Mouse (Mus musculus) forelimb bud, embryonic 11.5 days (tissue): ENCODE data around the gene Helq.
A peak's percentile ranks its signal among the peaks of the same experiment; 100 is the strongest.

ENCODE experiments used
- DNase-seq: peaks from one replicate; pipeline ENCODE4 v3.0.0-alpha.2; 2012; ENCODE audit warnings: low read depth, low spot score

The Helq gene

DNA sequence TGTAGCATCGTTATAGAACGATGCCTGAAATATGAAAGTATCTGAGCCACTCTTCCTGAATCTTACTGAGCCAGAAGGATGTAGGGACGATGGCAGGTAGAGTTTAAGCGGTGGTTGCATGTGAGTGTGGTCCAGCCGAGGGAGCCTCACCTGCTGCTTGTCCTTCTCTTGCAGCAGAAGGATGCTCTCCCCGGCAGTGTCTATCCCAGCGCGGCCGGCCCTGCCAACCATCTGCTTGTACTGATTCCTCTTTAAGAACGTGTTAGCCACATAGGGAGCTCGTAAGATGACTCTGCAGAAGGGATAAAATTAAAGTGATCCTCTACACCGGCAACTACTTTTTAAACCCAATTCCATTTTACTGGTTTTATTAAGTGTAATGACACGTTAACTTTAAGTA, 19.4 kb downstream of the Helq start:
- no peak for DNase-seq

DNA sequence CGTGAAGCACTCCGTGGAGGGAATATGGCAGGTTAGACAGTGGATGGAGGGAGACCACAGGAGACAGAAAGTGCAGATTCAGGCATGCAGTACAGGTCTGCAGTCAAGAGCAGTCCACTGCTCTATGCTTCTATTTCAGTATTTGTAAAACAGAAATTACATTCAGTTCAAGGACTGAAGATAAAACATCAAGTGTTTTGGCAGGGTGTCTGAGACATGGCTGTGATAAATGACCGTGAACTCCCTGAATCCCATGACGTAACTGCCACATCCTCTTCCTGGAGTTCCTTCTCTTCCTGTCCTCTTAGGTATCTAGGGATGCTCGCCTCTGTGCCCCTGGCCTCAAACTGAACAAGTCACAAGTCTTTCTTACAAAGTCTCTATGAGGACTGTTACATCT, 21.5 kb downstream of the Helq start:
- no peak for DNase-seq

DNA sequence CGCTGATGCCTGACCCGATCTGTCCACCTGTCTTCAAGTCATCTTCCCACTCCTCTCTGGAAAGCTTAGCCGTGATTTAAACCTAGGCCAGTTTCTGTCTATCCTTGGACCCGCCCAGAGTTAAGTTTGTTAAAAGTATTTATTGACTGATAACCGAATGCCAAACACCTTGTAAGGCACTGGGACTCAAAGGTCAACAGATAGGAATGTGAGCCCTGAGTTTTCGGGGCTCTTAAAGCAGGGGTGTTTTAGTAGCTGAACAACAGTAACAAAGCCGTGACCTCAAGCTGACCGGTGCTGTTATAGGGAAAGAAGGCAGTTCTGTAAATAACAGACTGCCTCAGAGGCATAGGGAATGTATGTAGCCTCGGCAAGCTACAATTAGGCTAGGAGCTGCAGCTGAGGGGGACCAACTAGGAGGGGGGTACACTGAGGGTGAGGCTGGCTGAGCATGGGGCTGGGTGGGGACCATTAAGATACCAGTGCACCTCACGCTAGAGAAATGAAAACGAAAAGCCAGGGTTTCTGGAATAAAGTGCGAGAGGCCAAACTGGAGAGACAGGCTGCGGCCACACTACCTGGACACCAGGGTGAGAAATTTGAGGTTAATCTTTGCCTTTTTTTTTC, 22.5 kb downstream of the Helq start:
- no peak for DNase-seq

DNA sequence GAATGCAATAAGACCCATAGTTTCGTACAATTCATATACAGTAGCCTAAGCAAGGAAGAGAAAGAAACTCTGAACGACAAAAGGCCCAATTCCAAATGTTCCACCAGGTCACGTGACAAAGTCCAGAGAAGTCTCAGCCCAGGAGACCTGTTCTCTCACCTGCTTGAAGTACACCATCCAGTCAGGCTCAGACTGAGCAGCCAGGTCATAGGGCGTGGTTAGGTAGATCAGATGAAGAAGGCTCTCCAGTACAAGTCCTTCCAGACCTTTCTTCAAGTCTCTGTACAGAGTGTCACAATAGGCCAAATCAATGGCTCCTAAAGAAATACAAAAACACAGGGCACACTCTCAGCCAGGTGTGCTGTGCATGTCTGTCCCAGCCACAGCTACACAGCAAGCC, 26.8 kb downstream of the Helq start:
- no peak for DNase-seq

DNA sequence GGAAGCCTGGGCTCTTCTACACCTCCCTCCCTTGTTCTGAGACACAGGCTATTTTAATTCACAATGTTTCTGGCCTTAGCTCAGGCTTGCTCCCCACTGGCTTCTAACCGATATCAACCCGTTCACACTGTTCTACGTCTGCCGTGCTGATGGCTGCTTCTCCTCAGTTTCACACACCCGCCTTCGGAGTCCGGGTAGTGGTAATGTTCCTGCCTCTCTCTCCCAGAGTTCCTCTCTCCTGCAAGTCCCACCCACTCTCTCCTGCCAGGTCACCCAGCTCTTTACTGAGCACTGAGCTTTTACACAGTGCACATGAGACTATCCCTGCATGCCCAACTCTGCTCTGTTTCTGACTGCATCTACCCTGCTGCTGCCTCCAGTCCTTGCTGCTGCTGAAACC, 32.4 kb downstream of the Helq start:
- no peak for DNase-seq

DNA sequence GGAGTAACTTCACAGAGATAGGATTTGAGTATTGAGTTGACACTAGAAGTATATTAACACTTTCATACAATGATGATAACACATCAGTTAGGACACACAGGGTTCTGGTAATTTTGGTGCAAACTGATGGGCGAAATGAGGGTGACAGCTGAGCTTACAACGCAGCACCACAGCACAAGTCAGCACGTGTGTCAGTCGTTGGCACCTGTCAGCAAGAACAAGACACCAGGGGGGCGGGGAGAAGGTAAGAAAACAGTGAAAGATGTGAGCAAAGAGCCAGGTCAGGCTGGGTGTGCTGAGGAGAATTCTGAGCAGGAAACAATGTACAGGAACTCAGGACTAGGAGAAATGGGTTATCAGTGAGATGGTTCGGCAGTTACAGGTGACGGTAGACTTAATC, 36.7 kb downstream of the Helq start:
- no peak for DNase-seq

DNA sequence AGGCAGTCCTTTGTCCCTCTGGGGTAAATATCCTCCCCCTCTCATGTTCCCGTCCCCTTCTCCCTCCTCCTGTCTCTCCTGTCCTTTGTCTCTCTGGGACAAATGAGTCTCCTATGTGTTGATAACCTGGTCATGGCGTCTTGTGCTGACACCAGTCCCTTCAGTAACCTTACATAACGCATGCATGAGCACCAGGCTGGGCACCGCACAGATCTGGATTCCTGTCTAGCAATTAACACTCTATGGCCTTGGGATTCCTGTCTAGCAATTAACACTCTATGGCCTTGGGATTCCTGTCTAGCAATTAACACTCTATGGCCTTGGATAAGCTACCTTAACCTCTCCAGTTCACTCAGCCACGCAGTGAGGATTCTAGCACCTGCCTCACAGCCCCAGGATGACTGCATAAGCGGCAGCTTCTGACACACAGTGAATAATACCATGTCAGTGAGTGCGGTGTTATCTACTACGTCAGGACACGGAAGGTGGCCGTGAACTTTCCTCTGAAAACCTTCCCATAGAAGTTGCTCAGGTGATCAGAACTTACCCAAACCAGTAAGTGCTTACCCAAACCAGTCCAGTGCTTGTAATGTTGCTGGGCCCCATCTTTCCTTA, 38.2 kb downstream of the Helq start:
- DNase-seq = no peak

DNA sequence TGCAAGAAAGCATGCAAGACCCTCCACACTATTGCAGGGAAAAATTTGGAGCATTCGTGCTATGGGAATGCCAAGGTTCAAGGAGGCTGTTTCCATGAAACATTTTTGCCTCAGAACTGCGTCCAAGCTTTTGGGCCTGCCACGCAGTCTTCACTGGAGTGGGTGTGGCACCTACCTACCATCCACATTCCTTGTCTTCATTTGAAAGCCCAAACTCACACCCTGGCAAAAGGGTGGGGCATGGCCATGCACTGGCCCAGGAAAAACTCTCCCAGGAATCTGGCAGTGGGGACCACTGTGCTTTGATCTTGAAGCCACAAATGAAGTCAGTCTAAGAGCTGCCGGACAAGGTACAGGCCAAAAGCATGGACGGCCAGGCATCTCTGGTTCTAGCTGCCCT, 40.3 kb downstream of the Helq start:
- DNase-seq = no peak

DNA sequence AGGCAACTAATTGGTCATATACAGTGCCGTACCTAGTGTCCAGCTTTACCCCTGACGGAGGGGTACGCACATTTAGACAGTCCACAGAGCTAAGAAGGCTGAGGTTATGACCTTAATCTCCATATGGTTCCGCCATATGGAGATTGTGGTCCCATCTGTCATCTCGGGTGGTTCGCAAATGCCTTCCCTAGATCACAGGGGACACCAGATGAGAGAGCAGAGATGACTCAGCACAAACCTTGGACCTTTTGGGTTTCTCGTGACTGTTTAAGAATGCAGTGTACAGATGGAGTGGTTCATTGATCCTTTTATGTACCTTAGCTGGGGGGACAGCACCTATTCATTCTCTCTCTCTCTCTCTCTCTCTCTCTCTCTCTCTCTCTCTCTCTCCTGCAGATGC, 45.0 kb downstream of the Helq start:
- DNase-seq = no peak

DNA sequence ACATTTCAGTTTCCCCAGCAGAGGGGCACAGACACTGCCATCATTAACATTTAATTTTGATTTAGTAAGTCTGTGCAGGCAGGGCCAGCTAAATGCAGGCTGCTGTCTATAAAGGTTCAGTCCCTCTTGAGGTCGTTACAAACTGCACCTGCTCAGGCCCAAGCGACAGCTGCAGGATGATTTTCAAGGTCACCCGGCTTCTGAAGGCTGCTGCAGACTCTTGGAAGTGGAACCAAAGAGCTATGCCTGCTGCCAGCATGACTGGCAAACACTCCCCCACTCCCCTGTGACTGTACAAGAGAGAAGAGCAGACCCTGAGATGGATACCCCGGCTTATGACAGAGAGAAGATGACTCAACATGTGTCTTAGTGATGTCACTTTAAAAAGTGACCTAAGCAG, 46.7 kb downstream of the Helq start:
- peak; percentile 12 for DNase-seq

DNA sequence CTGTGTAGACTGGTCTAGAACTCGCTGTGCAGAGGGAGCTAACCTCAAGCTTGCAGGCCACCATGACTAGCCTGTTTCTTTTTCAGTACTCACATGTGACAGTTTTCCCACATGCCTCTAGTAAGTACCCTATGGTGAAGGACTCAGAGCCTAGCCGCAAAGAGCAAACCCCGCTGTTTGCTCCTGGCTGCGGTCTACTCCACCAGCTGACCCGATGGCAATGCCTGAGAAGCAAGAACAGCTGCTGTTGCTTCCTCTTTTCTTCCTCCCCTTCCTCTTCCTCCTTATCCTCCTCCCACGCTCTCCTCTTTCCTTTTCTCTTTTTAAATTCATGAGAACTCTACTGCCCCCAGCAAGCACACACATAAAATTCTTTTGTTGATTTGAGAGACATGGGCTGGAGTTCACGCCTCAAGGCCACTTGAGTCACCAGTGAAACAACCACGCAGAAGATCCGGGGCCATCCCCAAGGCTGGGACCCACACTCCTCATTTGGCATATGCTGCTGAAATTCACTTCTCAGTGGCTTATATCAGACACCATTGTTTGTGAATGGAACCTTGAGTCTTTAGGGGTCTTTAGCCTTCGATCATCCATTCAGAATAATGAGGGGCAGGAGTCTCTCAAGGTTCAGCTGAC, 47.7 kb downstream of the Helq start:
- DNase-seq = no peak

DNA sequence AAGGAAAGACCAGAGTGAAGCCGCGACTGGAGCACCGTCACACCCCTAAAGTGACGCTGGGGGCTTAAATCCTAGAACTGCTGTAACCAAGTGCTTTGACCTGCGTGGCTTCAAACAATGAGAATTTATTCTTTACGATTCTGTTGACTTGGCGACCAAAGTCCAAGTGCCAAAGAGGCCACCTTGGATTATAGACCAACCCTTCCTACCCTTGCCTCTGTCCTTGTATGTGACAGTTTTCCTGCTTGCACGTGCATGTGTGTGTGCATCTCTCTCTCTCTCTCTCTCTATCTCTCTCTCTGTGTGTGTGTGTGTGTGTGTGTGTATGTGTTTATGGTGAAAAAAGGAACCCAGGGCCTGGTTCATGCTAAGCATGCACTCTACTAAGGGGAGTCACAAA, 59.6 kb downstream of the Helq start:
- DNase-seq = no peak

DNA sequence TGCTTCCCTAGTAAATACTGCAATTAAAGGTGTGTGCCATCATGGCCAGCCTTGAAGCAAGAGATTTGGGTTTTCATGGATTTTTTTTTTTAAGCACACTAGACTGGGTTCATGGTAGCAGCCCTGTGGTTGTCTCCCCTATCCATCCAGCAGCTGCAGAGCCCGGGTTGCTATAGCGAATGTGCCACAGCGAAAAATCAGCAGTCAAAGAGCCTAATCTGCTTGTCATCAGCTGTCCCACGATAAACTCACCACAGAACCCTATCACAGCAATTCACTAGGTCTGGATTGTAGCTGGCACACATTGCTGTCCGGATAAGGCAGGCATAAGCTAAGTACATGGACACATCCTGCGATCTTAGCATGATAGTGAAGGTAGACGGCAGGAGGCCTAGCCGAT, 61.5 kb downstream of the Helq start:
- DNase-seq = no peak

DNA sequence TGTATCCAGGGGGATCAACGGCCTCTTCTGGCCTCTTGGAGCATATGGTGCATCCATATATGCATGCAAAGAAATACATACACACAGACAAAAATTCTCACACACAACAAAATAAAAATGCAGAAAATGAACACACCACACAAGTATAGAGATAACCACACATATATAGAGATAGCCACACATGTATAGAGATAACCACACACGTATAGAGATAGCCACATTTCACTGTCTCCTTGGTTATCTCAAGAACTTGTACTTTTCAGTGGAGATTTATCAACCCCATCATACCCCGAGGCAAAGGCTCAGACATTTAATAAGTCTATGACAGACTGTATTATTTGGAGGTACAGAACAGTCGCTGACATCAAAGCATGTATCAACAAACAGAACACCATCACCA, 63.9 kb downstream of the Helq start:
- no peak for DNase-seq

DNA sequence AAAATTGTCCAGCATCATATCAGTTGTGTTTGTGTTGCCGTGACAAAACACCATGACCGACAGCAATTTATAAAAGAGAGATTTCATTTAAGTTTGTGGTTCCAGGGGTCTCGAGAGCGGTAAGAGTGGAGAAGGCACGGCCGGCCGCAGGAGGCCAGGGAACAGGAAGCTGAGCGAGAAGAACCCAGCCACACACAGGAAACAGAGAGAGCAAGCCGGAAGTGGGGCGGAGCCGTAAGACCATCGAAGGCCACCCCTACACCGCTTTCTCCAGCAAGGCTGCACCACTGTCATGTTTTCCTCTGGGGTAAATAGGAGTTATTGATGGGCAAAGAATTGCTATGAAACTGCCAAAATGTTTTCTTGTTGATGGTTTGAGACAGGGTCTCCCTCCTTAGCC, 69.6 kb downstream of the Helq start:
- no peak for DNase-seq

DNA sequence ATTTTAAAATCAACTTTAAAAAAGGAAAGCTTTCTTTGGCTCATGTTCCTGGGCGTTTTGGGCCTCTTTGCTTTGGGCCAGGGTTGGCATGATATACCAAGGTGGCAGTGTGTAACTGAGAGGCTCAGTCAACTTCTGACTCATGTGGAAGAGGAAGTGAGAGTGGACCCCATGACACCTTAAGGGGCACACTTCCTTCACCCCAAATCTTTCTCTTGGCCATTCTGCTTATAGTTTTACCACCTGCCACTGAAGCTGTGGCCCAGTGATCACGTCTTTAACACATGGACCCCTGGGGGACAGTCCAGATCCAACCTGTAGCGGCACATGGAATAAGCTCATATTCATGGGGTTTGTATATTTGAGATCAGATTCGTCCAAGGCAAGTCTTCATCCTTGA, 72.4 kb downstream of the Helq start:
- no peak for DNase-seq

DNA sequence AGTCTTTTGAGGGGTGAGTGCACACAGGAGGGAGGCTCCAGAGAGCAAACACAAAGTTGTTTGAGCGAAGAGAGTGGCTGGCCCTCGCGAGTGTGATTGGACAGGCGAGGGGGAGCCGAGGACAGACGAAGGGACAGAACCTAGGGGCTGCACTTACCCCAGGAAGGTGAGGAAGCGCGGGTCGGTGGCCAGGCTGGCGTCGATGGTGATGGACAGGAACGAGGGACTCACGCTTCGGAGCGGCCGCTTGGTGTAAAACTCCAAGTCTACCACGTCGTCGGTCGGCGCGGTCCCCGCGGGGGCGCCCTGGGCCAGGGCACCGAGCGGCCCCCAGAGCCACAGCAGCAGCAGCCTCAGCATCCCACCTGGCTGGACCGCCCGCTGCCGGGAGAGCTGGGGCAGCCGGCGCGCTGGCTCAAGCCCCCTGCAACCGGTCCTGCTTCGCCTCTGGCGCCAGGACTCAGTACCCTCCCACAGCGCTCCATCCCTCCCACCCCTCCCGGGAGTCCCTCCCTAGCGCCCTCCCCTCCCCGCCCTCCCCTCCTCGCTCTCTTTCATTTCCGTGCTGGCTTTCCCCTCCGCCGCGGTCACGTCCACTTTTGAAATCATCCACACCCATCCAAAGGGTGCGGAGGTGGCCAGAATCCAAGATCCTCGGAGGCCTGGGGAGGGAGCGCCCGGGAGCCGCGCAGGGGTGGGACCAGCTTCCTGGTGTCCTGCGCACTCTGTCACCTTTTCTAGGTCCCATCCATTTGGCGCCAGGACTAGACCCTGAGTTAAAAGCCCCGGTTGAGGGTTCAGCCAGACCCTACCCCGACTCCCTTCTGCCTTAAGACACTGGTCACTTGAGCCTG, 78.9 kb downstream of the Helq start, which contains the start of gene Hpse:
TSS of gene Hpse (minus strand) at position 482 of the 854 bp plus-strand sequence.
- DNase-seq = peak; percentile 31

DNA sequence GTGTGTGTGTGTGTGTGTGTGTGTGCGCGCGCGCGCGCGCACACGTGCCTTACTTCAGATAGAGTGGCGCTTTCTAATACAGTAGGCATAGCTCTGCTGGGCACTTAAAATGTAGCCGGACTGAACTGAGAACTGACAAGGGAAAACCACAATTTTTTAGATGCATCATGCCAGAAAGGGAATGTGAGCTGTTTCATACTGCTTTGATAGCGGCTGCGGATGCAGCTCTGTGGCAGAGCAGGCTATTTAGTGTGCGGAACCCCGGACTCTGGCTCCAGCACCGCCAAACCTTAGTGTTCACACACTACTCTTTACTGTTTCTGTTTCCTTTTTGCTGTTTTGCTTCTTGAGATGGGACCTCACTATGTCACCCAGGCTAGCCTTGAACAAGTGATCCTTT, 81.6 kb downstream of the Helq start:
- DNase-seq = no peak
